Mouse (Mus musculus): Measurements from ENCODE around the gene Grid2.

DNA sequence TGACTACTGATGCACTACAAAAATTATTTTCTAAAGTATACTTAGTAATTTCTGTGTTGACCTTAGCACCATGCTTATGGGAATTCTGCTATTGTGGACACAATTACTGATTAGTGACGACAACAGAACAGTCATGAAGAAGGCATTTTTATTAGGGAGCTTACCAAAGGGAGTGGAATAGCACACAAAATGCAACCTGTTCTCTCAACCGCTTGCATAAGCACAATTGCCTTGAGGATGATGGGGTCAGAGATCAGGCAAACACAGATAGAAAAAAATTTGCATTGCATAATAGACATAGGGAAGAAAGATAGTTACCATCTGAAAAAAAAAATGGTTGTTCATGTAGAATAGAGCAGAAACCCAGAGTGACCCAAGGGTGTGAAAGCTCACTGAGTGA, 790.4 kb downstream of the Grid2 start:
- TF ChIP-seq CTCF (IDR thresholded peaks at IDR 0.05; ENCODE audit: borderline replicate concordance, control insufficient read depth, extremely low read depth, insufficient read depth, low read length, poor library complexity) (no peak), POLR2A (IDR thresholded peaks at IDR 0.05; ENCODE audit: control insufficient read depth, extremely low read depth, insufficient read depth, low read length, poor library complexity) (no peak)
